Mouse (Mus musculus) 3134 (cell line): ENCODE measurements around the gene Nfe2.
A peak's percentile ranks its signal among the peaks of the same experiment; 100 is the strongest.
"Not testable (repeated sequence)": the region's sequence is repeated elsewhere in the genome, so short reads cannot be mapped to it uniquely, and the experiment has no call there.

Experiments used
- DNase-seq: peaks from one replicate; pipeline ENCODE4 v3.0.0-alpha.2; 2011; ENCODE audit warnings: low spot score; ENCODE audit not compliant: insufficient read length; ENCODE audit errors: extremely low read depth

Gene Nfe2

DNA sequence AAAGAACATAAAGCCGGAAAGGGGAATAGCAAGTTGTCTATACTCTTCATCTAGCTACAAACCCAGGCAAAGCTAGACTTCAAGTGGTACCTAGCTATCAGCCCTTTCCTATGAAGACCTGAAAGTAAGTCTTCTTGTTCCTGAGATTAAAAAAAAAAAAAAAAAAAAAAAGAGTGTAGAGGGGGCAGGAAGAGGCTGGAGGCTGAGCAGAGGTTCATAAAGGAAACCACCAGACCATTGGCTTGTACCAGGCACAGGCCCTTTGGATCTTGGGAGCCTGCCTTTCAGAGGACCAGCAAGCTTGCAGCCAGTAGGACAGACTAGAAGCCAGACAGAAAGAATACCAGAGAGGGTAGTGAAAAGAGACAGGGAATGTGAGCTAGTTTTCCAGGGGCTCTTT lies 4.9 kb downstream of the Nfe2 start:
- no peak for DNase-seq

DNA sequence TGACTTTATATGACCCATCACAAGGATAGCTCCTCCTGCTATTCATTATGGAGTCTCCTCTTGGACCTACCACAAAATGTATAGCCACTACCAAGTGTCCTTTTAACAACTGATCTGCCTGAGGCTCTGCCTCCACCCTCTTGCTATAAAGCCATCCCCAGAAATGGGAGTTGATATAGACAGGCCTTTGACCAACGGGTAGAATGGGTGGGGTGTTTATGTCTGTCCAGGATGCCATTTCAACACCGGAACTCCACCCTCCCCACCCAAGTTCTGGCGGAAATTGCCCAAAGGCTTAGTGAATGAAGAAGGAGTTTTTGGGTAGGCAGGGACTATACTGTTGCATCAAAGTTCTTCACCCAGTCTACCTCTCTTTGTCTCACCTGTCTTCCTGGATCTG lies 5.5 kb downstream of the Nfe2 start:
- no peak for DNase-seq

DNA sequence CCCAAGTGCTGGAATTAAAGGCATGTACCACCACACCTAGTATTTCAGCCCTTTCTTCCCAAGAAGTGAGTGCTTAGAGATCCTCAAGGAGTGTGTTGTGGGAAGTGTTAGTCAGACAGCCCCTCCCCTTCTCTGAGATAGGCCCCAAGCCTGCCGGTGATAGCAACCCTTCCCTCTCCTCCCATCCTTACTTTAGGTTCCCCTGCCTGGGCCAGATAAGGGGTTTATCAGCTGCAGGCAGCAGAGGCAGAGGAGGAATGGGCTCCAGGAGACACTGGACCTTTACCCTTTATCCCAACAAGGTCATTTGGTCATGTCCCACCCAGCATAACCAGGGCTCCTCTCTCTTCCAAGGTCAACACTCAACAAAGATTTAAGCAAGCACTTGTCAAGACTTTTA lies 6.6 kb downstream of the Nfe2 start:
- no peak for DNase-seq

DNA sequence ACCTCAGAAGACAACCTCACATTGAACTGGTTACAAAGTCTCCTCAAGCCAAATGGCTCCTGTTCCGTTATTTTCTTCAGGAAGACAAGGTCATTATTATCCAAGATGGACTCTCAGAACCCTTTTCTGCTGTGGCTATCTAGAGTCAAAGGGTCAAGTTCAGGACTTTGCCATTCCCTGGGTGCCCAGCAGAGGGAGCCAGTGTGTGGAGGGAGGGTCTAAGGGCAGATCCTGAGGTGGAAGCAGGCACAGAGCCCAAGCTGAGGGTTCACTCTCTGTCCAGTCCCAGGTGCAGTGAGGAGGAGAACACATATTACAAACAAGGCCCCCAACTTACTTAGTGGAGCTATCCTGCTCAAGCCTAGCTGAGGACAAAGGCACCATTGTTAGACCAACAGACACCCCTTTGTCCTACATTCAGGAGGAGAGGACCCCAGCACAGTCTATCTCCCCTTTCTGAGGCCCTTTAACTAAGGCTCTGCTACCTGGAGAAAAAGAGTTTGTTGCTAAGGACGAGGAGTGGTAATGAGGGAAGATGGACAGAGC lies 7.9 kb downstream of the Nfe2 start:
- DNase-seq = no peak

DNA sequence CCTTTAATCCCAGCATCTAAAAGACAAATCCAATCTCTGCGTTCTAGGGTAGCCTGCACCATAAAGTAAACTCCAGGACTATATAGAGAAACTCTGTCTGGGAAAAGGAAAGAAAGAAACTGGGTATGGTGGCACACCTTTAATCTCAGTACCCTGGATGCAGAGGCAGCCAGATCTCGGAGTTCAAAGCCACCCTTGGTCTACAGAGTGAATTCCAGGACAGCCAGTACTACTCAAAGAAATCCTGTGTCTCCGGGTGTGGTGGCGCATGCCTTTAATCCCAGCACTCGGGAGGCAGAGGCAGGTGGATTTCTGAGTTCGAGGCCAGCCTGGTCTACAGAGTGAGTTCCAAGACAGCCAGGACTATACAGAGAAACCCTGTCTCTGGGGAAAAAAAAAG lies 8.7 kb downstream of the Nfe2 start:
- DNase-seq = not testable (repeated sequence)

DNA sequence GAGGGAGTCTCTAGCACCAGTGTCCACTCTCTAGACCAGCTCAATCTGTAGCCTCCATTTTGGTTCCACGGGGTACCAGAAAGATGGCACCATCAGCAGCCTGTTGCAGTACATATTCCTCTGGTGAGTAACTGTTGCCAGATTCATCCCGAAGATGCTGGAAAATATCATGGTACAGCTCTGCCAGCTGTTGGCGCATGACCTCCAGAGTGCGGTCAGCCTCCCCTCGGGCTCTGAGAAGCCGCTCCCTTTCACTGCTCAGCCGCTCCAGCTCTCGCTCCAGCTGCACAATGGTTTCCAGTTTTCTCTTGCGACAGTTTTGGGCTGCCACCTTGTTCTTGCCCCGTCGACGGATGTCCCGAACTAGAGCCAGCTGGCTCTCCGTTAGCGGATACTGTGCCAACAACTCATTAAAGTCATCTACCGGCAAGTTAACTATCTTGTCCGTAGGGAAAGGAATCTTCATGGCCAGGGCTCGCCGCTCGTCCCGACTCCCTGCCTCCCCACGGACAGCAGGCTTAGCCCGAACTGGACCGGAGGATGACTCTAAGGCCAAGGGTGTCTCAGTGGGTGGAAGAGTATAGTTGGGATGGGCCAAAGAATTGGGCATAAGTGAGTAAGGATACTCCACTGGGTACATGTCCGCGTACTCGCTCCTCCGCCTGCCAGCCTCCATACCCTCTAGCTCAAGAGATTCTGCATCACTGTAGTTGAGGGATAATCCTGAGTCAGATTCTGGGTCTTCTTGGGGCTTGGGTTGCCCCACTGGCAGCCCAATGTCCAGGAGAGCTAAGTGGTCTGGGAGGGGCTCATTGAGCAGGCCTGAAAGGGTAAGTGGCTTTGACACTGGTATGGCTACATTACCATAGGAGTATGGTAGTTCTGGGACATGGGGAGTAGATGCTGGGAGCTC lies 9.5 kb downstream of the Nfe2 start:
- peak; percentile 52 for DNase-seq

DNA sequence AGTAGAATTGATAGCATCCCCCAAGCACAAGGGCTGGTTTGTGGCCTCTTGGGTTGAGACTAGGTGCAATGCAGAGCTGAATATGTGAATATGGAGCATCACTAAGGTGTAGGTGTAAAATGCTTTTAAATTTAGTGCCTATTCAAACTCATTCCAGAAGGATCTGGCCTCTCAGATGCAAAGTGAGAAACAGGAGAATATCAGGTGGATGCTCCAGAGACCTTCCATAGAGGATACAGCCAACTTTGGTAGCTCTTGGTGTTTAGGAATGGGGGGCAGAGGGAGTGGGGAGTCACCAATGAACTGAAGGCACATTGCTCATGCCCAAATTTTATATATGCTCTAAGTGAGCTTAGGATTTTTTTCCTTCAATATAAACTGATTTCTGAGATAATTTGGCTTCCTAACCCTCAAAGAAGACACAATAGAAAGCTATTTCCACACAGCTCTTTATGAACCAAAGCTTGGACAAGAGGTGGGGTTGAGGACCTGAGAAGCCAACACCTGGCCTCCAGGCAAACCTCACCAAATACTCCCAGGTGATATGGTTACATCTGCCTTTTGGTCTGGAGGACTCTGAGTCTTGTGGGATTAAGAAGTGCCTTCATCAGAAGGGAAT lies 10.3 kb downstream of the Nfe2 start:
- no peak for DNase-seq

DNA sequence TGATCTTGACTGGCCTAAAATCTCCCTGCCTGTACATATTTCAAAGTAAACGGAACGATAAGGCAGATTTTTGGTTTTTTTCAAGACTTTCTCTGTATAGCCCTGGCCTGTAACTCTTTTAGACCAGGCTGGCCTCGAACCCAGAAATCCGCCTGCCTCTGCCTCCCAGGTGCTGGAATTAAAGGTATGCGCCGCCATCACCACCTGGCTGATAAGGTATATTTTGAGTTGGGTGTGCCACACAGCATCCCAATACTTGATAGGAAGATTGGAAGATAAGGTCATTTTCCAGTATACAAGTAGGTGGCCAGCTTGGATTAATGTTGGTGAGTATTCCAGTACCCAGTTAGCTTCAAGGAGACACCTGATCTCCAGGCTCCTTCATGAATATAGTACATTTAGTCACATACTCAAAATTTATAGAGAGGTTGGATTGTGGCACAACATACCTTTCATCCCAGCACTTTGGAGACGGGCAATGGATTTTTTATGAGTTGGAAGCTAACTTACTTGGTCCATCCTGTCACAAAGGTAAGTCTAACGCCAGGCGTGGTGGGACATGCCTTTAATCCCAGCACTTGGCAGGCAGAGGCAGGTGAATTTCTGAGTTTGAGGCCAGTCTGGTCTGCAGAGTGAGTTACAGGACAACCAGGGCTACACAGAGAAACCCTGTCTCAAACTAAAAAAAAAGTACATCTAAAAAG lies 11.0 kb downstream of the Nfe2 start:
- DNase-seq = no peak

DNA sequence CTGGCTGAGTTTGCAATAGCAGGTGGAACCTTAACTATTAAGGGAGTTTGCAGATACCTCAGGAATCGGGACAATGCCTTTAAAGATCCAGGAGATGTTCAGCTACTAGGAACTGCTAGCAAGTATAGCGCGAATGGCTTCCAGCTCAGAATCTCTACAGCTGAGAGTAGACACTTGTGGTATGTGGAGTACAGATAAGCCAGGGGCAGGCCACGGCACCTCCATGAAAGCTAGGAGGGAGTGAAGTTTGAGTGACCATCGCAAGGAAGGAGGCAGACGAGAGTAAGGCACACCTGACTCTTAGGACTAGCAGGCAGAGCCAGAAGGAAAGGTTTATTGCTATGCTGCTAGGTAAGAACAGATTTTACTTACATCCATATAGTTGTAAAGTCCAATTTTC lies 12.6 kb downstream of the Nfe2 start:
- DNase-seq = no peak

DNA sequence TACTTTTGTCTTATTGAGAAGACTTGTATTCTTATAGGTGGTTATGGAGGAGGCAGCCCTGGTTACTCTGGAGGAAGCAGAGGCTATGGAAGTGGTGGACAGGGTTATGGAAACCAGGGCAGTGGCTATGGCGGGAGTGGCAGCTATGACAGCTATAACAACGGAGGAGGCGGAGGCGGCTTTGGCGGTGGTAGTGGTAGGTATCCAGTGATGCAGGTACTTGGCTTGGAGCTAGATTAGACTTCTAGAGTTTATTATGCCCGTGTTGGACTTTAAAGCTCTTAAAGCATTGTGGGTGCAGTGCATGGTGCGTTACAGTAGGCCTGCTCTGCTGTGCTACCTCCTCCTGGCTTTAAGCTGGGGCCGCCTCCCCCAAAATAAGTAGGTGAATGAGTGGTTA lies 15.3 kb downstream of the Nfe2 start:
- no peak for DNase-seq

DNA sequence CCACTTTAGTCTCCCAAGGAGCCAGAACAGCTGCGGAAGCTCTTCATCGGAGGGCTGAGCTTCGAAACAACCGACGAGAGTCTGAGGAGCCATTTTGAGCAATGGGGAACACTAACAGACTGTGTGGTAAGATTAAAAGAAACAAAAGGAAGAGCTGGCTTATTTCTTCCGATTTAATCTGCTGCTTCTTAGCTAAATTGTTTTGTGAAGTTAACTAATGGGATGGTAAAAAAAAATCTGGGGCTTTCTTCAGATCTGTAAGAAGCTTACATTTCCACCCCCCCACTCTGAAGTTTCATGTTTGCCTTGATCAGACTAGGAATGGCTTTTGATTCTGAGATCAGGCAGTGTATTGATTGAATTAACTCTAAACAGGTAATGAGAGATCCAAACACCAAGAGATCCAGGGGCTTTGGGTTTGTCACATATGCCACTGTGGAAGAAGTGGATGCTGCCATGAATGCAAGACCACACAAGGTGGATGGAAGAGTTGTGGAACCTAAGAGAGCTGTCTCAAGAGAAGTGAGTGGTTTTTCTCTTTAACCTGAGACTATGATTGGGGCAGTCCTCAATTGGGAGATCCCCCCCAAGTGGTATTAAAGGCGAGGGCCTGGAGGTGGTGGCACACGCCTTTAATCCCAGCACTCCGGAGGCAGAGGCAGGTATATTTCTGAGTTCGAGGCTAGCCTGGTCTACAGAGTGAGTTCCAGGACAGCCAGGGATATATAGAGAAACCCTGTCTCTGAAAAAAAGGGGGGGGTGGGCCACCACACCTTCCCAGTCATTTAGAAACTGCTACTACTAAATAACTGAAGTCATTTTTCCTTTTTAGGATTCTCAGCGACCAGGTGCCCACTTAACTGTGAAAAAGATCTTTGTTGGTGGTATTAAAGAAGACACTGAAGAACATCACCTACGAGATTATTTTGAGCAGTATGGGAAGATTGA lies 16.9 kb downstream of the Nfe2 start:
- DNase-seq = not testable (repeated sequence)

DNA sequence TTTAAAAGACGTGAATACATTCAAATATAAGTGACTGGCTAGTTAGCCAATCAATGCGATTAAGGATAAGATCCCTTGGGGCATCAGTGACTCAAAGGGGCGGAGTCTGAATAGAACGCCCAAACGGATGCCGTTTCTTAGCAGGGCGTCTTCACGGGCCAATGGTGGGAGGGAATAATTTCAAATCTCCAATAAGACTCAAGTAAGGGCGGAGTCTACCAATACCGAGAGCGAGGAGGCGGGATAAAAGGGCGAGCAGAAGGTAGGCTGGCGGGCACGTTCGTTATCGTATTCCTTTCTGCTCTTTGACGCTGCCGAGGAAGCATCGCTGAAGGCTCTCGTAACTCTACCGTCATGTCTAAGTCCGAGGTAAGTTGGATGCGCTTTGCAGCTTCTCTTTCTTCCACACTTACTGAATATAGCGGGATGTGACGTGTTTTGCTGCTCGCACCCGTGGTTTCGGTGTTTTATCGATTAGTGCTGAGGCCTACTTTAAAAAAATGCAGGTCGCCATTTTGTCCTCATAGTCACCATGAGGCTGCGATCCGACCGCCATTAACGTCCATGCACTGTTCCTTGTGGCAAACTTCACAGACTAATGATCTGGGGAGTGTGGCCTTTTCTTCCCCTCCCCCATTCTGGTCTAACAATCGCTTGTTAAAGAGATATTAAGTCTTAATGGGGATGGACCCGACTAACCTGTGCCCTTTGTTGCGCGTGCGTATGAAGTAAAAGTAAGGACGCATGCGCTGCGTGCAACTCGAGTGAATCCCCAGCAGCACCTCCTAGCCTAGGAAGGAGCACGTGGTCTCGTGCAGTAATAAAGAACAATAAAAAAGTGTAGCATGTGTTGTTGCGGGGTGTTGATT lies 17.8 kb downstream of the Nfe2 start, which contains the start of gene Hnrnpa1:
TSS of gene Hnrnpa1 (plus strand) at position 273 of the 869 bp plus-strand sequence.
- DNase-seq = peak; percentile 86

DNA sequence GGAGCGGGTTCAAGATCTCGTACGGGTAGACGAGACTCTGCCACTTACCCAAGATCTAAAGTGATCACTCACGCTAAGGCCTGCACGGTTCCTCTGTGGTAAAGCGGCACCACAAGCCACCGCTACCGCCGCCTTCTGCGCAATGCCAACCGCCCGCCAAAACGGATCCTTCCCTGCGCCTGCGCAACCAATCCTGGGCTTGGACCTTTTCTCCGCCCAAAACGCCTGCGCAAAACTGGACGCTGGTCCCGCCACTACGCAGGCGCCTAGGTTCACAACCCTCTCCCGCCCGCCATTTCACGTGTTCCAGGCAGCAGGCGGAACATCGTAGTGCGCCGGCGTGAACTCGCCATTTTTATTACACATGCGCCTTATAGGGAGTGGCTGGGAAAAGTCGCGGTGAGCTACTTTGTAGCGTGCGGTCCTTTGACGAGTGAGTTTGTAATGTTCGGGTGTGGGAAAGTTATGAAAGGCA lies 18.5 kb downstream of the Nfe2 start, which contains the start of gene Cbx5:
TSS of gene Cbx5 (minus strand) at position 132 of the 475 bp plus-strand sequence.
- DNase-seq = peak; percentile 95

DNA sequence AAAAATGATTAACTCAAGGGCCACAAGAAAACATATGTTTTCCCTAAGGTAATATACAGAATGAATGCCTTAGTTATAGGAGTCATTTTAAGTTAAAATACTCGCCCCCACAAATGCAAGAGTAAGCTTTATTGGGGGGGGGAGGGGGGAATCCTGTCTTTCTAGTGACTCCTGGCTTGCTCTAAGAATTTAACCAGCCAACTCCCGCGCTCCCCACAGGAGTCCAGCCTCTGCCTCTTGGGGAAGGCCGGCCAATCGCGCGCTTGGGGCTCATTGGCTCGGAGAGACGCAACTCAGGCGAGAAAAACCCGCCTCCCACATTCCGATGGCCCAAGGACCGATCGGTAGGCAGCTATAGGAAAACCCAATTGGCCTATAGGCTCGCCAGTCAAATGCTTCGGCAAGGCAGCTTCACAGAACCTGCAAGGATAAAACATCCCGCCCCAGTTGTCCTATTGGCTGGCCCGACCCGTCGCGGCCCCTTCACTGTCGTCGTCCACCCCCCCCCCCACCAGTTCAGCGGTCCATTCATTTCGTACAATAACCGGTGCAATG lies 19.0 kb downstream of the Nfe2 start:
- DNase-seq = peak; percentile 98

DNA sequence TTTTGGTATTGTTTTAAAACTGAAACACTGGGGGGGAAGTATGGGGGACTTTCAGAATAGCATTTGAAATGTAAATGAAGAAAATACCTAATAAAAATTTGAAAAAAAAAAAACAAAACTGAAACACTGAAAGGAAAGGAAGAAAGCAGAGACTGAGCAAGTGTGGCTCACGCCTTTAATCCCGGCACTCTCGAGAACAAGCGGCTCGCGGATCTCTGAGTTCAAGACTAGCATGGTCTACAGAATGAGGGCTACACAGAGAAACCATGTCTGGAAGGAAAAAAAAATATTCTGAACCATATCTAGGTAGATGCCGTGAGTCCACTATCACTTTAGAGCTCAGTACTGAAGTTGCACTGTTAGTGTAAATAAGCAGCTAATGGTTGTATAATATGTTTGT lies 20.9 kb downstream of the Nfe2 start:
- DNase-seq = no peak

DNA sequence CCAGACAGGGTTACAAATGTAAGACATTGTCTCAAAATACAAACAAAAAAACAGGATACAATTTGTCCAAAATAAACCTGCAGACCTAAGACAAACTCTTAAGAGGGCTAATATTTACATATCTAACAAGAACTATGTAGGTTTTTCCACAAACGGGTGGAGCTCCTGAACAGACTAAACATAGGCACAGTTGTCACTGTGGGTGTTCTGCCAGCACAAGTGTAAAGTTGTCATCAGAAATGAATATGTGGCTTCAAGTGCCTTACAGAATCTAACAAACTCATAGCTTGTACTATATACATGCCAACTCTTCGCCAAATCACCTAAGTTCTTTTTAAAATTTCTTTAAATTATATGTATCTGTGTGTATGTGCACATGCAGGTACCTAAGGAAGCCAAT lies 25.1 kb downstream of the Nfe2 start:
- DNase-seq = no peak

DNA sequence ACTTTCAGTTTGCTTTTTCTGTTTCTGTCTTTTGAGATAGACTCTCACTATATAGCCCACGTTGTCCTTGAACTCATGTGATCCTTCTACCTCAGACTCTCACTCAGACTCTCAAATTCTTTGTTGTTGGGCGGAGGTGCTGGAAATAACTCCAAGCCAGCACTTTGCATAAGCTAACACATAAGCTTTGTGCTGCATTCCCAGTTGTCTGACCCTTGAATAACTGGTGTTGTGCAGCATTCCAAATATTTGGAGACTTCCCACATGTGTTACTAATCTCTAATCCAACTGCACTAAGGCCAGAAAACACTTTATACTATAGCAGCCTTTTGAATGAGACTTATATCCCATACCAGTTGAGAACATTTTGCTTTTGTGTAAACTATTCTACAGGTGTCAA lies 29.3 kb downstream of the Nfe2 start:
- DNase-seq = no peak

DNA sequence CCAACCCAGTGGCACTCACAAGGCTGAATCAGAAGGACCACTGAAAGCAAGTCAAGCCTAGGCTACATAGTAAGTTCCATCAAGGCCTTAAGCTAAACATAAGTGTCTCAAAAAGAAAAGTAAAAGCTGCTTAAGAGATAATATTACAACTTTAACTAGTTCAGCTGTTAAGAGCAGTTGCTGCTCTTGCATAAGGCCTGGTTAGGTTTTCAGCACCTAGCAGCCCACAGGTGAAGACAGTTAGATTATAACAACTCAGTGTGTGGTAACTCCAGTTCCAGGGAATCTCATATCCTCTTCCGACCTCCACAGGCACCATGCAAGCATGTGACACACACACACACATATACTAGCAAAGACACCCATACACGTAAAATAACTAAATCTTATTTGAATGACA lies 30.6 kb downstream of the Nfe2 start:
- no peak for DNase-seq

DNA sequence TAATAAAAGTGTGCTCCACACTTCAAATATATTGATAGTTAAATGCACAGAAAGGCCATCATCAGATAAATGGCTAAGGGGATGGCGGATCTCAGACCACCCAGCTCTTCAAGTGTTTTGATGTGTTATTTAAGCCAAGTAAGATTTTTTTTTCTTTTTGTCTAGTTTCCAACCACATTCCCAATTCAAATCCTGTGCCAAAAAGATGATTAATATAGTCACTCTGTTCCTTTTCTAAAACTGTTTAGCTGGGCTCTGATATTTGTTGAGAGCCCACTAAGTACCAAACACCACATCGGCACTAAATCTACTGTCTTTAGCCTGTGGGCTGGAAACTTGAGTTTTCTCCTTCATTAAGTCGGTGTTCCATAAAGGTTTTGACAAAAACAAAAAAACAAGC lies 31.2 kb downstream of the Nfe2 start:
- no peak for DNase-seq
